Mouse (Mus musculus) liver, embryonic 14.5 days (tissue): ENCODE measurements at regions not wholly inside any gene's neighbourhood (a gene's known extent, or its start where the extent isn't known, plus 50 kb on each side); places are given as distances from the start of the nearest gene placed in this dataset.

Source experiments
- ATAC-seq: fragments of 200-750 bp; cut with Nextera tagmentation; 2 replicates; pipeline ENCODE4 v1.8.0; 2017; ENCODE audit warnings: moderate number of reproducible peaks, mild to moderate bottlenecking, moderate library complexity; ENCODE audit not compliant: insufficient read depth
- DNase-seq, 3 experiments: peaks; one replicate each; pipeline ENCODE4 v3.0.0-alpha.2; 2012 to 2013; ENCODE audit warnings: low read depth in 3 of 3, low spot score in 3 of 3
- H3K27ac ChIP-seq: fragments of 300-500 bp; sonication (generic); 2 replicates; pipeline ENCODE4 v1.5.1; 2014; ENCODE audit warnings: moderate library complexity, mild to moderate bottlenecking, control low read depth, inconsistent platforms
- H3K27me3 ChIP-seq: fragments of 300-500 bp; sonication (generic); 2 replicates; pipeline ENCODE4 v1.6.1; 2014; ENCODE audit warnings: mild to moderate bottlenecking, low read length, moderate library complexity; ENCODE audit not compliant: control insufficient read depth, insufficient read depth
- H3K36me3 ChIP-seq: fragments of 300-500 bp; sonication (generic); replicated peaks from 2 replicates; pipeline ENCODE4 v1.6.1; 2014; ENCODE audit warnings: low read depth; ENCODE audit not compliant: control insufficient read depth, insufficient read depth
- H3K4me1 ChIP-seq, 2 experiments: fragments of 200-500 bp in 1 of 2; fragments of 300-500 bp in 1 of 2; sonication (generic) in 1 of 2; replicated peaks; 2 replicates each; pipeline ENCODE4 v1.6.1; 2012 to 2014; ENCODE audit warnings: antibody characterized with exemption in 1 of 2, inconsistent platforms in 1 of 2, low read length in 1 of 2; ENCODE audit not compliant: control insufficient read depth in 2 of 2, insufficient read depth in 2 of 2
- H3K4me2 ChIP-seq: fragments of 300-500 bp; sonication (generic); 2 replicates; pipeline ENCODE4 v1.6.1; 2014; ENCODE audit warnings: low read depth, mild to moderate bottlenecking, control low read depth, moderate library complexity
- H3K4me3 ChIP-seq, 2 experiments: fragments of 200-500 bp in 1 of 2; fragments of 300-500 bp in 1 of 2; sonication (generic) in 1 of 2; 2 replicates each; pipeline ENCODE4 v1.5.1; 2012 to 2014; ENCODE audit warnings: low read depth in 2 of 2, low read length in 2 of 2, mild to moderate bottlenecking in 2 of 2, control low read depth in 1 of 2, inconsistent platforms in 1 of 2, moderate library complexity in 1 of 2; ENCODE audit not compliant: insufficient read depth in 1 of 2
- H3K9ac ChIP-seq: fragments of 300-500 bp; sonication (generic); replicated peaks from 2 replicates; pipeline ENCODE4 v1.6.1; 2014; ENCODE audit warnings: mild to moderate bottlenecking, control low read depth, moderate library complexity
- H3K9me3 ChIP-seq: fragments of 300-500 bp; sonication (generic); 2 replicates; pipeline ENCODE4 v1.6.1; 2016; ENCODE audit warnings: low read length, mixed read lengths; ENCODE audit not compliant: control insufficient read depth
- CTCF ChIP-seq: IDR thresholded peaks from 2 replicates; pipeline ENCODE4 v1.5.1; 2016; ENCODE audit warnings: antibody characterized with exemption, low read depth, control low read depth
- EP300 ChIP-seq: IDR thresholded peaks from 2 replicates; pipeline ENCODE4 v1.6.1; 2016; ENCODE audit warnings: antibody characterized with exemption, low read depth
- WGBS: fragments of 180-500 bp; shearing (Covaris S2); extraction: QIAGEN DNeasy Blood & Tissue Kit; methylation state at CpG from one replicate; pipeline ENCODE4 v1.1.7; 2014; ENCODE audit not compliant: insufficient replicate concordance; 5-methylcytosine and 5-hydroxymethylcytosine counted together

GRCm38 (mm10) chr12:27474631-27475030 lies 132.3 kb upstream of the Sox11 start:
- WGBS = 57% methylated on average over 4 of the region's 4 CpGs
- H3K4me3 ChIP-seq = no peak overlapping the region
- H3K4me2 ChIP-seq = no peak overlapping the region
- H3K36me3 ChIP-seq = no peaks in the 10 kb centered on the region
- H3K9me3 ChIP-seq = no peaks in the 10 kb centered on the region
- ATAC-seq = no peak
- H3K27ac ChIP-seq = no peak overlapping the region
- no peak overlapping the region for H3K9ac ChIP-seq
- DNase-seq = no peak
- no peak for TF ChIP-seq EP300
- no peak for TF ChIP-seq CTCF
- no peaks in the 10 kb centered on the region for H3K27me3 ChIP-seq
- no peaks in the 10 kb centered on the region for H3K4me1 ChIP-seq

GRCm38 (mm10) chr12:27471557-27471956 lies 129.2 kb upstream of the Sox11 start:
- H3K27ac ChIP-seq = no peak overlapping the region
- H3K4me3 ChIP-seq = no peak overlapping the region
- H3K4me1 ChIP-seq = no peaks in the 10 kb centered on the region
- TF ChIP-seq EP300 = no peak
- no peak for TF ChIP-seq CTCF
- no peaks in the 10 kb centered on the region for H3K36me3 ChIP-seq
- no peak for ATAC-seq
- H3K9ac ChIP-seq = no peak overlapping the region
- H3K27me3 ChIP-seq = no peaks in the 10 kb centered on the region
- no peak overlapping the region for H3K4me2 ChIP-seq
- WGBS = 24% methylated on average over 5 of the region's 5 CpGs
- no peak for DNase-seq
- H3K9me3 ChIP-seq = no peaks in the 10 kb centered on the region

GRCm38 (mm10) chr12:27470346-27470745 lies 128.0 kb upstream of the Sox11 start:
- Histone ChIP-seq H3K4me3 (no peak overlapping the region), H3K9ac (no peak overlapping the region), H3K9me3 (no peaks in the 10 kb centered on the region), H3K4me1 (no peaks in the 10 kb centered on the region), H3K36me3 (no peaks in the 10 kb centered on the region), H3K4me2 (no peak overlapping the region), H3K27me3 (no peaks in the 10 kb centered on the region), H3K27ac (no peak overlapping the region)
- TF ChIP-seq CTCF (no peak), EP300 (no peak)
- no peak for DNase-seq
- ATAC-seq = no peak

GRCm38 (mm10) chr12:27468782-27469181 lies 126.4 kb upstream of the Sox11 start:
- 50% methylated on average over 1 of the region's 1 CpGs for WGBS
- H3K4me1 ChIP-seq = no peaks in the 10 kb centered on the region
- no peak overlapping the region for H3K27ac ChIP-seq
- no peak overlapping the region for H3K4me3 ChIP-seq
- H3K9ac ChIP-seq = no peak overlapping the region
- no peak overlapping the region for H3K4me2 ChIP-seq
- ATAC-seq (no peak), DNase-seq (no peak)
- TF ChIP-seq EP300 (no peak), CTCF (no peak)
- H3K9me3 ChIP-seq = no peaks in the 10 kb centered on the region
- no peaks in the 10 kb centered on the region for H3K27me3 ChIP-seq
- H3K36me3 ChIP-seq = no peaks in the 10 kb centered on the region

GRCm38 (mm10) chr12:27468141-27468540 lies 125.8 kb upstream of the Sox11 start:
- Histone ChIP-seq H3K27ac (no peak overlapping the region), H3K4me3 (no peak overlapping the region), H3K27me3 (no peaks in the 10 kb centered on the region), H3K9ac (no peak overlapping the region), H3K4me1 (no peaks in the 10 kb centered on the region), H3K36me3 (no peaks in the 10 kb centered on the region), H3K4me2 (no peak overlapping the region), H3K9me3 (no peaks in the 10 kb centered on the region)
- TF ChIP-seq EP300 (no peak), CTCF (no peak)
- no peak for DNase-seq
- no peak for ATAC-seq
- WGBS = 56% methylated on average over 3 of the region's 3 CpGs
